In genomic region chr9:59749581-59750265, GRCm38 (mm10) we compare ENCODE assay signal across 8 mouse cellular contexts. TPM values are rescaled to one million over a fixed set of nuclear protein-coding genes. Genes with fewer than 3 reads are reported as not detected.
DNase-seq lines count a peak whose midpoint lies in the region; ATAC-seq and TF ChIP-seq lines count a peak whose summit lies in the region.

No protein-coding gene starts in this region.

- TF ChIP-seq POLR2A in ES-Bruce4 (IDR thresholded peaks at IDR 0.05; ENCODE audit: insufficient read depth, low read length) = no peak

- H3K4me2 ChIP-seq in heart, embryonic 11.5 days = peak overlapping the region; percentile 73
- H3K4me2 ChIP-seq in forebrain, embryonic 11.5 days (ENCODE audit: low read depth, low read length, severe bottlenecking) = peak overlapping the region; percentile 41
- H3K4me2 ChIP-seq in liver, embryonic 13.5 days = peak overlapping the region; percentile 84

- peak overlapping the region; percentile 74 for H3K9ac ChIP-seq in heart, embryonic 11.5 days (ENCODE audit: low read depth, low read length)
- peak overlapping the region; percentile 79 for H3K9ac ChIP-seq in ES-Bruce4 (ENCODE audit: low read depth, poor library complexity, severe bottlenecking)
- H3K9ac ChIP-seq in forebrain, embryonic 11.5 days (ENCODE audit: low read length) = peak overlapping the region; percentile 41
- peak overlapping the region; percentile 77 for H3K9ac ChIP-seq in liver, embryonic 13.5 days

- no peak for TF ChIP-seq CTCF in ES-Bruce4 (IDR thresholded peaks at IDR 0.05; ENCODE audit: low read depth, low read length)

- no peak for TF ChIP-seq EP300 in ES-Bruce4 (IDR thresholded peaks at IDR 0.05; ENCODE audit: insufficient read depth, low read depth, low read length)

- H3K36me3 ChIP-seq in heart, embryonic 11.5 days (ENCODE audit: control insufficient read depth, insufficient read depth, low read length) = no peaks in the 10 kb centered on the region
- H3K36me3 ChIP-seq in ES-Bruce4 (ENCODE audit: control insufficient read depth, insufficient read depth, low read length, poor library complexity, severe bottlenecking) = no peaks in the 10 kb centered on the region
- no peaks in the 10 kb centered on the region for H3K36me3 ChIP-seq in forebrain, embryonic 11.5 days (ENCODE audit: control insufficient read depth, insufficient read depth, low read length)
- no peaks in the 10 kb centered on the region for H3K36me3 ChIP-seq in liver, embryonic 13.5 days

- peak overlapping the region; percentile 85 for H3K4me3 ChIP-seq in heart, embryonic 11.5 days (ENCODE audit: low read depth, low read length)
- peak overlapping the region; percentile 98 for H3K4me3 ChIP-seq in ES-Bruce4 (ENCODE audit: low read depth, low read length)
- peak overlapping the region; percentile 84 for H3K4me3 ChIP-seq in forebrain, embryonic 11.5 days (ENCODE audit: low read depth, low read length)
- H3K4me3 ChIP-seq in liver, embryonic 13.5 days (replicated peaks) = peak overlapping the region; percentile 86

- H3K4me1 ChIP-seq in heart, embryonic 11.5 days (ENCODE audit: control insufficient read depth, insufficient read depth, low read length) = peaks cover 9% of the 10 kb centered on the region
- H3K4me1 ChIP-seq in ES-Bruce4 (ENCODE audit: control insufficient read depth, insufficient read depth, low read length) = peaks cover 2% of the 10 kb centered on the region
- H3K4me1 ChIP-seq in forebrain, embryonic 11.5 days (replicated peaks; ENCODE audit: control insufficient read depth, insufficient read depth, low read length) = peaks cover 3% of the 10 kb centered on the region; the same call in 1 of the 2 replicates
- H3K4me1 ChIP-seq in liver, embryonic 13.5 days (replicated peaks) = peaks cover 26% of the 10 kb centered on the region

- DNase-seq in heart, adult 18-20 months = no peak
- no peak for DNase-seq in forebrain, embryonic 11.5 days (ENCODE audit: low spot score)
- no peak for DNase-seq in liver, embryonic 13.5 days
- no peak for DNase-seq in right cerebral cortex, adult 2 months (ENCODE audit: low spot score in 2 of 2)
- no peak for DNase-seq in right cerebral cortex, postnatal 14 days
- DNase-seq in adrenal gland, adult 2 months = no peak

- no peaks in the 10 kb centered on the region for H3K27me3 ChIP-seq in heart, embryonic 11.5 days (ENCODE audit: control insufficient read depth, insufficient read depth, low read length)
- no peaks in the 10 kb centered on the region for H3K27me3 ChIP-seq in ES-Bruce4 (ENCODE audit: control insufficient read depth, insufficient read depth, low read length, poor library complexity, severe bottlenecking)
- no peaks in the 10 kb centered on the region for H3K27me3 ChIP-seq in forebrain, embryonic 11.5 days (ENCODE audit: control insufficient read depth, insufficient read depth, low read length)
- H3K27me3 ChIP-seq in liver, embryonic 13.5 days = no peaks in the 10 kb centered on the region

- no peak for ATAC-seq in heart, embryonic 11.5 days (replicated peaks; ENCODE audit: insufficient number of reproducible peaks, low FRiP score, low TSS enrichment)
- no peak for ATAC-seq in forebrain, embryonic 11.5 days (replicated peaks; ENCODE audit: low FRiP score)
- no peak for ATAC-seq in liver, embryonic 13.5 days (ENCODE audit: low read depth)

- 29% methylated on average over 12 of the region's 12 CpGs for WGBS in heart, embryonic 11.5 days (ENCODE audit: insufficient replicate concordance)
- 36% methylated on average over 12 of the region's 12 CpGs for WGBS in forebrain, embryonic 11.5 days
- WGBS in liver, embryonic 13.5 days (ENCODE audit: insufficient replicate concordance) = 21% methylated on average over 12 of the region's 12 CpGs

- H3K27ac ChIP-seq in heart, embryonic 11.5 days (ENCODE audit: low read depth, low read length) = peak overlapping the region; percentile 77
- H3K27ac ChIP-seq in ES-Bruce4 (ENCODE audit: insufficient read depth, low read length) = peak overlapping the region; percentile 64
- H3K27ac ChIP-seq in forebrain, embryonic 11.5 days (ENCODE audit: low read depth, low read length) = no peak overlapping the region
- peak overlapping the region; percentile 71 for H3K27ac ChIP-seq in liver, embryonic 13.5 days

- no peaks in the 10 kb centered on the region for H3K9me3 ChIP-seq in heart, embryonic 11.5 days (replicated peaks; ENCODE audit: control insufficient read depth, low read length)
- H3K9me3 ChIP-seq in ES-Bruce4 (replicated peaks; ENCODE audit: control insufficient read depth, insufficient read depth, low read length, poor library complexity, severe bottlenecking) = no peaks in the 10 kb centered on the region
- no peaks in the 10 kb centered on the region for H3K9me3 ChIP-seq in forebrain, embryonic 11.5 days (ENCODE audit: control insufficient read depth, low read length)
- no peaks in the 10 kb centered on the region for H3K9me3 ChIP-seq in liver, embryonic 13.5 days (replicated peaks)

RNA-seq across cellular contexts. Expression of gene Senp8, which starts 0.8 kb away (rescaled TPM):
- 14.9 and 15.1 TPM in 2 replicates for polyA plus RNA-seq in heart, embryonic 11.5 days (2014; fragmentation: Nextera tagmentation; extraction: Ambion mirVana)
- 10 to 100 TPM; 10.7 to 11.4 TPM for total RNA-seq in heart, adult 18-20 months (2021)
- 16.3 and 21.2 TPM in 2 replicates for polyA plus RNA-seq in ES-Bruce4 (2011; ENCODE audit: insufficient read depth, insufficient read length, low read depth, missing spikeins)
- 16.0 and 19.8 TPM in 2 replicates for polyA plus RNA-seq in forebrain, embryonic 11.5 days (2014; fragmentation: Nextera tagmentation; extraction: Ambion mirVana)
- polyA plus RNA-seq in liver, embryonic 13.5 days (2015; fragmentation: Nextera tagmentation; extraction: Ambion mirVana) = 4.4 and 4.7 TPM in 2 replicates
- 10 to 100 TPM in 1 of 2 experiments, 1 to 10 TPM in 1; 7.5 to 10.4 TPM for total RNA-seq in adrenal gland, adult 2 months (2021)
- 0.65 and 2.7 TPM in 2 replicates for polyA plus RNA-seq in adrenal gland, adult 2 months (2012; rRNA removed)

RNA-seq across cellular contexts. Expression of gene Myo9a, which starts 1.0 kb away (rescaled TPM):
- 11.4 and 13.8 TPM in 2 replicates for polyA plus RNA-seq in heart, embryonic 11.5 days (2014; fragmentation: Nextera tagmentation; extraction: Ambion mirVana)
- 10 to 100 TPM; 14.3 to 16.8 TPM for total RNA-seq in heart, adult 18-20 months (2021)
- polyA plus RNA-seq in ES-Bruce4 (2011; ENCODE audit: insufficient read depth, insufficient read length, low read depth, missing spikeins) = 17.6 and 24.5 TPM in 2 replicates
- polyA plus RNA-seq in forebrain, embryonic 11.5 days (2014; fragmentation: Nextera tagmentation; extraction: Ambion mirVana) = 18.4 and 19.2 TPM in 2 replicates
- polyA plus RNA-seq in liver, embryonic 13.5 days (2015; fragmentation: Nextera tagmentation; extraction: Ambion mirVana) = 2.5 and 3.0 TPM in 2 replicates
- total RNA-seq in adrenal gland, adult 2 months (2021) = 10 to 100 TPM; 14.1 to 17.5 TPM
- 0.28 and 0.45 TPM in 2 replicates for polyA plus RNA-seq in adrenal gland, adult 2 months (2012; rRNA removed)
